Mouse (Mus musculus): ENCODE measurements at regions not wholly inside any gene's neighbourhood (a gene's known extent, or its start where the extent isn't known, plus 50 kb on each side); places are given as distances from the start of the nearest gene placed in this dataset.
"Not testable (repeated sequence)": the region's sequence is repeated elsewhere in the genome, so short reads cannot be mapped to it uniquely, and the experiment has no call there.

DNA sequence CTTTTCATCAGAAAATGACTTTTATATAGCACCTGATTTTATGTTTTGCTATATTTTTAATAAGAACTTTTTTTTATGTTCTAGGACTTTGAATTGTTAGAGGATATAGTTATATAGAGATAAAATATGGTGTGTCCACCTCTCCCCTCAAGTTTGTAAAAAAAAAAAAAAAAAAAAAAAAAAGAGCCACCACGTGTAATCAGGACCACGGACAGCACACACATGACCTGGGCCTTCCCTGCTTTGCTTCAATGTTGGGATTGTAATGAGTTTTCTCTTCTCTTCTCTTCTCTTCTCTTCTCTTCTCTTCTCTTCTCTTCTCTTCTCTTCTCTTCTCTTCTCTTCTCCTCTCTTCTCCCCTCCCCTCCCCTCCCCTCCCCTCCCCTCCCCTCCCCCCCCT lies 78.5 kb downstream of the 1700010I14Rik start:
- not testable (repeated sequence) for H3K4me2 ChIP-seq (replicated peaks); H3K27ac ChIP-seq (replicated peaks); H3K4me1 ChIP-seq; H3K9me3 ChIP-seq (replicated peaks); H3K27me3 ChIP-seq; ATAC-seq (ENCODE audit: insufficient number of reproducible peaks, low FRiP score, low TSS enrichment, low read depth); H3K4me3 ChIP-seq (replicated peaks); H3K9ac ChIP-seq; H3K36me3 ChIP-seq
- 13% methylated on average over 2 of the region's 2 CpGs for WGBS

DNA sequence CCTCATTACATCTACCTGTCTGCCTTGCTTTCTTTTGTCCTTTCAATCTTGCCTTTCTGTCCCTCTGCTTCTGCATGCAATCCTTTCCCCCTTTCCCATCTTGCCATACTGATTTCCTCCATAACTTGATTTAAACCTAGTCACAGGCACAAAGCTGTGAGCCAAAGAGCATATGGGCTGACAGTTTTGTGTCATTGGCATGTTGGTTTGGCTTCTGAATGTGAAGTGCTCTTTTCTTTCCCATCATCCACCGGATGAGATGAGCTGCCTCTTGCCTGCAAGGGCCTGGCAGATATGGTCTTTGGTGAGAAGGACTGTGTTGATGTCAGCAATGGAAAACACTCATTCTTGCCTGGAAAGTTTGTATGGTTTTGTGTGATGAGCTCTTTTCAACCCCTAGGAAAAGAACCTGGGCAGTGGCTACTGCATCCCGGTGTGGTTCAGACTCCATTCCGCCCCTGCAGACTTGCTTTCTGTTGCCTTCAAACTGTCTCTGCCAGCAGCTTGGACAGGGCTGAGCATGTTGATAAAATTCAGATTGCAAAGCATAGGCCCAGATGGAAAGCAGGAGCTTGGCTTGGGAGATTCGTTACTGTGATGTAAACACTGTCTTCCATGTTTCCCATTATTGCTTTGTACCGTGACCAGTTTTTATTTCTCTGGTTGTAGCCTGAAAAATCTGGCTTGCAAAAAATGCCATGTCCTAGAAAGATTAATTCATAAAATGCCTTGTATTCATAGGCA lies 80.9 kb downstream of the 1700010I14Rik start:
- 71% methylated on average over 5 of the region's 5 CpGs for WGBS
- no peaks in the 10 kb centered on the region for H3K27me3 ChIP-seq
- no peak for ATAC-seq (ENCODE audit: insufficient number of reproducible peaks, low FRiP score, low TSS enrichment, low read depth)
- H3K36me3 ChIP-seq = no peaks in the 10 kb centered on the region
- no peak overlapping the region for H3K9ac ChIP-seq
- H3K27ac ChIP-seq (replicated peaks) = no peak overlapping the region
- no peak overlapping the region for H3K4me2 ChIP-seq (replicated peaks)
- no peaks in the 10 kb centered on the region for H3K9me3 ChIP-seq (replicated peaks)
- no peaks in the 10 kb centered on the region for H3K4me1 ChIP-seq
- no peak overlapping the region for H3K4me3 ChIP-seq (replicated peaks)

DNA sequence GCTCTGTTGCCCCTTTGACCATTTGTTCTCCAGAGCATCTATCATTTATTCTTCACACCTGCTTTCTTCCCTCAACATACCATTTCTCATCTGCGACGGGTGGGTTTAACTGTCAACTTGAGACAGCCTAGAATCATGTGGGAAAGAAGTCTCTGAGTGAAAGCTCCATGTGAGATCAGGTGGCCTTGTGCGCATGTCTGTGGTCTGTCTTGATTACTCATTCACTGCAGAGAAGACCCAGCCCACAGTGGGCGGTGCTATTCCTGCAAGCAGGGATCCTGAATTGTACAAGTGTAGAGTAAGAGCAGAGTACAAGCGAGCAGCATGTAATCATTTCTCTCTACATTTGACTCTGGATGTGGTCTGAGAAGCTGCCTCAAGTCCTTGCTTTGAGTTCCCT lies 95.5 kb downstream of the 1700010I14Rik start:
- Histone ChIP-seq H3K4me3 (replicated peaks) (no peak overlapping the region), H3K9me3 (replicated peaks) (no peaks in the 10 kb centered on the region), H3K36me3 (no peaks in the 10 kb centered on the region), H3K27me3 (no peaks in the 10 kb centered on the region), H3K9ac (no peak overlapping the region), H3K4me1 (no peaks in the 10 kb centered on the region), H3K27ac (replicated peaks) (no peak overlapping the region), H3K4me2 (replicated peaks) (no peak overlapping the region)
- 83% methylated on average over 5 of the region's 5 CpGs for WGBS
- no peak for ATAC-seq (ENCODE audit: insufficient number of reproducible peaks, low FRiP score, low TSS enrichment, low read depth)

DNA sequence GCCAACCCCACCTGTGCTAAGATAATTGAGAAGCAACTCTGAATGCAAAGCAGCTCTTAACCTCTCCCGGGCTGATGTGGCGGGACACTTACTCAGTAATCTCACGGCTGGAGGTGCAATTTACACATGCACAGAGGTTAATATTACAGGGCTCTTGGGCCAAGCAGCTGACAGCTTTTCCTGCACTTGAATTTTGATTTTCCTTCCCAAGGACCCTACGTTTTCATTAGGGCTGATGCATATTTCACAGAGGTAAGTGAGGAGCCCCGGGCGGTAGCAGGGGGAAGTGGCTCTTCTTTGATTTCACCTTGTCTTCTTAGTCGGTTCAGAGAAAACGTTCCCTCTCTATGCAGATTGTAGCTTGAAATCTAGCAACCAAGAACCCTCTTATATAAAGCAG lies 139.7 kb downstream of the 1700010I14Rik start:
- Histone ChIP-seq H3K36me3 (no peaks in the 10 kb centered on the region), H3K4me2 (replicated peaks) (no peak overlapping the region), H3K27me3 (no peaks in the 10 kb centered on the region), H3K4me3 (replicated peaks) (no peak overlapping the region), H3K27ac (replicated peaks) (no peak overlapping the region), H3K9ac (no peak overlapping the region), H3K4me1 (no peaks in the 10 kb centered on the region), H3K9me3 (replicated peaks) (no peaks in the 10 kb centered on the region)
- whole genome bisulfite sequencing = 53% methylated on average over 8 of the region's 8 CpGs
- no peak for ATAC-seq (ENCODE audit: insufficient number of reproducible peaks, low FRiP score, low TSS enrichment, low read depth)

DNA sequence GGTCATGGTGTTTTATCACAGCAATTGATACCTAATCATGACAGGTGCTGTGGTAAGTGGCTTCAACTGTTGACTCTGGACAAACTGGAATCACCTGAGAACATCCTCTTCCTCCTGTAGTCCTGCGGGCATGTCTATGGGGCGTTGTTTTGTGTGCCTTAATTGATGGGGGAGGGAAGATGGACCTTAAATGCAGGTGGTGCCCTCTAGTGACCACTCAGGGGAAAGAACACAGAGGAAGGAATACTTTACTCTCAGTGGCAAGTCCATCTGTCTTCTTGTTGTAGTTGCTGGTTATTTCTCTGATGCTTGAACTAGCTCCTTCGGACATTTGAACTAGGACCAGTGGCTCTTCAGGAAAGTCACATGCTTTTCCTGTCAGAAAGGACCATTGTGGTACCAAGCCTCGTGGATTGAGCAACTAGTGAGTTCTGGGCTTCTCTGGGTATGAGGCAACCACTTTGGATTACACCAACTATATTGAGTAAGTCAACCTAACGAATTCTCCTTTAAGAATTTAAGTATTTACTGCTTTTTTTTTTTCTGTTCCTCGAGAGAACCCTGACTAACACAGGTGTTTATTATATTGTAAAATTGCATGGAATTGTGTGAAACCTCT lies 157.6 kb downstream of the 1700010I14Rik start:
- H3K4me1 ChIP-seq = no peaks in the 10 kb centered on the region
- no peak for ATAC-seq (ENCODE audit: insufficient number of reproducible peaks, low FRiP score, low TSS enrichment, low read depth)
- no peak overlapping the region for H3K9ac ChIP-seq
- WGBS = 69% methylated on average over 6 of the region's 6 CpGs
- no peak overlapping the region for H3K4me2 ChIP-seq (replicated peaks)
- H3K4me3 ChIP-seq (replicated peaks) = no peak overlapping the region
- no peaks in the 10 kb centered on the region for H3K9me3 ChIP-seq (replicated peaks)
- H3K27me3 ChIP-seq = no peaks in the 10 kb centered on the region
- no peak overlapping the region for H3K27ac ChIP-seq (replicated peaks)
- H3K36me3 ChIP-seq = no peaks in the 10 kb centered on the region

DNA sequence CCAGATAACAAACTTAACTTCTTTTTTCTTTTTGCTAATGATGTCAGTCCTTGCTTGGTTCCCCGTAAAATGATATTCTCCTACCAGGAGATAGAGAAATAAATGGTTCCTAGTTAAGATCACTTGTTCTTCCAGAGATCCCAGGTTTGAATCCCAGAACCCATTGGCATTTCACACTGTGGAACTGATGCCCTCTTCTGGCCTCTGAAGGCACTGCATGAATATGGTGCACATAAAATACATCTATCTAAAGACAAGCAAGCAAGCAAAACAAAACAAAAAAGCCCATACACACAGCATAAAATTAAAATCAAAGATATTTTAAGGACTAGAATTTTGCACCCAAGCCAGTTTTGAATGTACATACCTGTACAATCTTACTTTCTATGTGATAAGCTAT lies 162.5 kb downstream of the 1700010I14Rik start:
- Histone ChIP-seq H3K27ac (replicated peaks) (no peak overlapping the region), H3K4me2 (replicated peaks) (no peak overlapping the region), H3K27me3 (no peaks in the 10 kb centered on the region), H3K9me3 (replicated peaks) (no peaks in the 10 kb centered on the region), H3K9ac (no peak overlapping the region), H3K4me3 (replicated peaks) (no peak overlapping the region), H3K36me3 (no peaks in the 10 kb centered on the region), H3K4me1 (no peaks in the 10 kb centered on the region)
- WGBS = 93% methylated on average over 1 of the region's 1 CpGs
- no peak for ATAC-seq (ENCODE audit: insufficient number of reproducible peaks, low FRiP score, low TSS enrichment, low read depth)

DNA sequence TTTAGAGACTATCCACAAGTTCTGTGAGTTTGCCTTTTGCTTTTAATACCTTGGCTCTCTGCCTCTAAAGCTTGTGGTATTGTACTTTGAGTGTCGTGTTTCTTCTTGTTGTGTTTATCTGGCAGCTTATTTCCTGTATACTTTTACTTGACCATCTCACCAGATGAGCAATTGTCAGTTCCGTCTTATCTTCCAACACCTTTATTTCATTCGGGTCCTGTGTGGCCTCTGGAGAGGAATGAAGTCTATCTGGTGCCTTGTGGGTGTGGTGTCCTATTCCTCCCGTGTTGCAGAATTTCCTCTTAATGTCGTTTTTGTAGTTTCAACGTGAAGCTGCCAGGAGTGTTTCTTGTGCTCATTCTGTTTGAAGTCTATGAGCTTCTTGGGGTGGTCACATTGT lies 174.0 kb downstream of the 1700010I14Rik start:
- ATAC-seq (ENCODE audit: insufficient number of reproducible peaks, low FRiP score, low TSS enrichment, low read depth) = no peak
- peaks cover 2% of the 10 kb centered on the region; the same call in 1 of the 2 replicates for H3K27me3 ChIP-seq

DNA sequence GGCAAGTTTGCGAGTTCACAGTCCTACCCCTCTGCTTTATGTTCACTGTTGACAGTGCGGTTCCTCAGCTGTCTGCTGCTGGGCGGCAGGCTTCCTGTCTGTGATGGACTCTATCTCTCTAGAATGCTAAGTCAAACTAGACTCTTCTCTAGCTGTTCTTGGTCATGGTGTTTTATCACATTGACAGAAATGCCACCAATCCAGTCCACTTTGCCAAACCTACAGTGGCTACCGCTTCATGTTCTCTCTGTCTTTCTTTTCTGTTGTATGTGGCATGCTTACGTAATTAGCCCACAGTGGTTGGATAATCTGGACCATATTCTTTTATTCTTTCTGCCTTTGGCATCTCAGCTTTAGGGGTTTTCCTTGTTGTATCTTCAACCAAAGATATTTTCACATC lies 174.5 kb downstream of the 1700010I14Rik start:
- 90% methylated on average over 5 of the region's 5 CpGs for WGBS
- Histone ChIP-seq H3K9me3 (replicated peaks) (no peaks in the 10 kb centered on the region), H3K4me1 (peaks cover 8% of the 10 kb centered on the region), H3K27me3 (peaks cover 2% of the 10 kb centered on the region; the same call in 1 of the 2 replicates), H3K36me3 (no peaks in the 10 kb centered on the region), H3K27ac (replicated peaks) (no peak overlapping the region), H3K4me3 (replicated peaks) (no peak overlapping the region), H3K9ac (no peak overlapping the region), H3K4me2 (replicated peaks) (no peak overlapping the region)
- ATAC-seq (ENCODE audit: insufficient number of reproducible peaks, low FRiP score, low TSS enrichment, low read depth) = no peak

More for the DNA sequence above, 174.0 kb downstream of the 1700010I14Rik start:
- H3K4me1 ChIP-seq = peaks cover 3% of the 10 kb centered on the region; the same call in 1 of the 2 replicates
- no peak overlapping the region for H3K9ac ChIP-seq
- H3K36me3 ChIP-seq = no peaks in the 10 kb centered on the region
- H3K9me3 ChIP-seq (replicated peaks) = no peaks in the 10 kb centered on the region
- H3K4me3 ChIP-seq (replicated peaks) = no peak overlapping the region
- 67% methylated on average over 6 of the region's 6 CpGs for WGBS
- H3K27ac ChIP-seq (replicated peaks) = no peak overlapping the region
- H3K4me2 ChIP-seq (replicated peaks) = no peak overlapping the region

DNA sequence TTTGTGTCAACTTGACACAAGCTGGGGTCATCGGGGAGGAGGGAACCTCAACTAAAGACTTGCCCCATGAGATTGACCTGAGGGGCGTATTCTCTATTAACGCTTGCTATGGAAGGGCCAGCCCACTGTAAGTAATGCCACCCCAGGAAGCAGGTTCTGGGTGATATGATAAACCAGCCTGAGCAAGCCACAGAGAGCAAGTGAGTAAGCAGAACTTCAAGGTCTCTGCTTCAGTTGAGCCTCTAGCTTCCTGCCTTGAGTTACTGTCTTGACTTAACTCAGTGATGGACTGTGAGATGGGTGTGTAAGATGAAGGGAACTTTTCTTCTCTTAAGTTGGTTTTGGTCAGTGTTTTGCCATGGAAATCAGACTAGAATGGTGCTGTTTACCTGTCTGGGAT lies 175.2 kb downstream of the 1700010I14Rik start:
- Histone ChIP-seq H3K4me1 (peaks cover 14% of the 10 kb centered on the region), H3K9ac (no peak overlapping the region), H3K27ac (replicated peaks) (no peak overlapping the region), H3K4me2 (replicated peaks) (no peak overlapping the region), H3K27me3 (peaks cover 2% of the 10 kb centered on the region; the same call in 1 of the 2 replicates), H3K36me3 (no peaks in the 10 kb centered on the region), H3K4me3 (replicated peaks) (no peak overlapping the region), H3K9me3 (replicated peaks) (no peaks in the 10 kb centered on the region)
- ATAC-seq (ENCODE audit: insufficient number of reproducible peaks, low FRiP score, low TSS enrichment, low read depth) = no peak
- 84% methylated on average over 3 of the region's 3 CpGs for WGBS

DNA sequence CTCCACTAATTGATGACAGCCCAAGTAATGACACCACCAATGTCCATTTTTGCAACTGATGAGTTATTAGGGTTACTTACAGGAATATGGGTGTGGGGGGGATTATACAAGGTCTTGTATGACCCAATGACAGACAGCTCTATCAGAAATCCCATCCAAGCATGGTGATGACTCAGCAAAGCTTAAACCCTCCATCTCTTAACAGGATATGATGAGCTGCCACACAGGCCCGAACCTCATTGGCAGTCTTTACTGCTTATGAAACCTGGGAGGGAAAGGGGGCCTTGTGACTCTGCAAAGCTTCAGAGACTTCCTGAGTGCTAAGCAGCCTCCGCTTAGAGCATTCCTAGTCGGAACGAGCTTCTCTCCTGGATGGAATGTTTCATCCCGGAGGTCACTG lies 176.4 kb downstream of the 1700010I14Rik start:
- H3K4me2 ChIP-seq (replicated peaks) = no peak overlapping the region
- WGBS = 88% methylated on average over 5 of the region's 5 CpGs
- H3K27me3 ChIP-seq = peaks cover 2% of the 10 kb centered on the region; the same call in 1 of the 2 replicates
- H3K9me3 ChIP-seq (replicated peaks) = no peaks in the 10 kb centered on the region
- ATAC-seq (ENCODE audit: insufficient number of reproducible peaks, low FRiP score, low TSS enrichment, low read depth) = no peak
- peaks cover 15% of the 10 kb centered on the region for H3K4me1 ChIP-seq
- H3K27ac ChIP-seq (replicated peaks) = no peak overlapping the region
- no peaks in the 10 kb centered on the region for H3K36me3 ChIP-seq
- H3K4me3 ChIP-seq (replicated peaks) = no peak overlapping the region
- H3K9ac ChIP-seq = no peak overlapping the region

DNA sequence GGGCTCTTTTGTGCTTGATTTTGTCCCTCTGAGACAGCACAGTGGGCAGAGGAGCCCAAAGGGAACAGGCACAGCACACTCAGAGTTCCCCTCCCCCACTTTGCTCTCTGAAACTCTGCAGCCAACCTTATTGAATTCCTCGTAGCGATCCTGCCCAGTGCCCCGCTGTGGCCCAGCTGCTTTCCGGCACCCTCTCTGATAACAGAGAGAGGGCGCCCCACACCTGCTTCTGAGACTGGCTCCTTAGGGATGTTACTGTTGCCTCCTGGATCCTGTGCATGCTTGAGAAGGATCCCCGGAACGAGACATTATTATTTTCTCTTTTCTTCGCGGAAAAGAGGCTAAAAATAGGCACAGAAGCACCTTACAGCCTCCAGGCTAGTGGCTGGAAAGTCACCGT lies 179.0 kb downstream of the 1700010I14Rik start:
- 1% methylated on average over 10 of the region's 10 CpGs for WGBS
- no peaks in the 10 kb centered on the region for H3K9me3 ChIP-seq (replicated peaks)
- peak overlapping the region; percentile 23; the same call in 1 of the 2 replicates for H3K9ac ChIP-seq
- no peaks in the 10 kb centered on the region for H3K36me3 ChIP-seq
- H3K27me3 ChIP-seq = peaks cover 6% of the 10 kb centered on the region; the same call in 1 of the 2 replicates
- no peak for ATAC-seq (ENCODE audit: insufficient number of reproducible peaks, low FRiP score, low TSS enrichment, low read depth)
- H3K4me2 ChIP-seq (replicated peaks) = peak overlapping the region; percentile 80
- peak overlapping the region; percentile 41 for H3K4me3 ChIP-seq (replicated peaks)
- no peak overlapping the region for H3K27ac ChIP-seq (replicated peaks)
- H3K4me1 ChIP-seq = peaks cover 15% of the 10 kb centered on the region
